ENCODE assay signal across 8 mouse cellular contexts in the genomic region with DNA sequence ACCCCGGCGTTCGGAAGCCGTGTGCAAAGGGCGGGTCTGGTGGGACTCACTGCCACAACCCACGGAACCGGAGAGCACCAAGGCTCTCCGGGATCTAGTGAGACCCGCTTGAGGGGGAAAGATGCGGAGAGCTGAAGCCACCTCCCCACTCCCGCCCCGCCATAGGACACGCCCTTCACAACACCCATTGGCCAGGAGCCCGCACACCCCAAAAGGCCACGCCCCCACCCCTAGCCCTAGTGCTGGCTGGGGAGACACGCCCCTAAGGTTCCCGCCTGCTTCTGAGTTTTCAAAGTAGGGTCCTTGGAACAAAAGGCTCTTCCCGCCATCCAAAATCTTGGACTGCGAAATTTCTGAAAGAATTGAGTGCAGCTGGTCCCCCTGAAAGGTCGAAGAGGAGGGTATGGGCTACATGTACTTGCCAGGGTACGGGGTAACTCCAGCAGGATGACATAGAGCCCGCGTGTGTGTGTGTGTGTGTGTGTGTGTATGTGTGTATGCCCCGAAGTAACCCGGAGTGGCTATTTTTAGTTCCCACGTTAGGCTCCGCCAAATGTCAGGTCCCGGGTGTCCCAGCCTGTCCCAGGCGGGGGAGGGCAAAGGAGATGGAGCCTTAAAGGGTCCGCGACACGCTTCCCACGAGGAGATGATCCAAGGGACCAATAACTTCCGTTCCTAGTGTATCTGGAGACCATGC. TPM values are rescaled to one million over a fixed set of nuclear protein-coding genes. Genes with fewer than 3 reads are reported as not detected.
A peak's percentile ranks its signal among the peaks of the same experiment; 100 is the strongest.
DNase-seq lines count a peak whose midpoint lies in the region; ATAC-seq and TF ChIP-seq lines count a peak whose summit lies in the region.

A gene (minus strand): TSS at position 123 of the 697 bp plus-strand sequence.

- H3K4me2 ChIP-seq in hindbrain, embryonic 11.5 days (replicated peaks; ENCODE audit: low read depth, low read length): peak within 1 kb of the TSS; percentile 61

- peak within 1 kb of the TSS; percentile 56 for H3K9ac ChIP-seq in hindbrain, embryonic 11.5 days (ENCODE audit: low read depth, low read length)

- H3K36me3 ChIP-seq in hindbrain, embryonic 11.5 days (ENCODE audit: control insufficient read depth, insufficient read depth, low read length): no peaks in the 10 kb centered on the region
- H3K36me3 ChIP-seq in macrophage (ENCODE audit: inconsistent target): no peaks in the 10 kb centered on the region

- no peak for TF ChIP-seq CTCF in cerebellum, adult 2 months (IDR thresholded peaks at IDR 0.05; ENCODE audit: borderline replicate concordance, insufficient read depth, low read depth, low read length)

- H3K27ac ChIP-seq in cerebellum, adult 2 months (ENCODE audit: insufficient read depth, low read length): no peak within 1 kb of the TSS
- peak within 1 kb of the TSS; percentile 75 for H3K27ac ChIP-seq in hindbrain, embryonic 11.5 days (ENCODE audit: low read depth, low read length)
- H3K27ac ChIP-seq in macrophage: no peak within 1 kb of the TSS

- H3K9me3 ChIP-seq in hindbrain, embryonic 11.5 days (ENCODE audit: control insufficient read depth, low read length): no peaks in the 10 kb centered on the region

- under 1% methylated on average over 34 of the region's 34 CpGs for WGBS in cerebellum, adult 2 months
- WGBS in hindbrain, embryonic 11.5 days: under 1% methylated on average over 34 of the region's 34 CpGs
- WGBS in macrophage (ENCODE audit: missing documents): 2% methylated on average over 29 of the region's 34 CpGs

- no peaks in the 10 kb centered on the region for H3K4me1 ChIP-seq in cerebellum, adult 2 months (ENCODE audit: control insufficient read depth, insufficient read depth, low read length)
- H3K4me1 ChIP-seq in hindbrain, embryonic 11.5 days (replicated peaks; ENCODE audit: control insufficient read depth, insufficient read depth, low read length): peaks cover 6% of the 10 kb centered on the region; the same call in 1 of the 2 replicates

- no peaks in the 10 kb centered on the region for H3K79me2 ChIP-seq in macrophage (ENCODE audit: inconsistent target)

- ATAC-seq in hindbrain, embryonic 11.5 days (ENCODE audit: low FRiP score): peak; percentile 95

- DNase-seq in T-cell, adult 2 months (ENCODE audit: low spot score): peak; percentile 79
- DNase-seq in cerebellum, adult 2 months: peak; percentile 54 to 57
- peak; percentile 96 for DNase-seq in forelimb bud, embryonic 11.5 days (ENCODE audit: low read depth, low spot score)
- DNase-seq in hindbrain, embryonic 11.5 days (ENCODE audit: low spot score): peak; percentile 96
- DNase-seq in layer of hippocampus, postnatal 14 days (ENCODE audit: low spot score in 2 of 2): peak; percentile 62 to 77
- peak; percentile 73 for DNase-seq in right cerebral cortex, postnatal 14 days
- peak; percentile 93 to 96 for DNase-seq in urinary bladder, postnatal 4 days (ENCODE audit: low spot score in 2 of 2)

- peaks cover 2% of the 10 kb centered on the region; the same call in 1 of the 2 replicates for H3K27me3 ChIP-seq in cerebellum, adult 2 months (ENCODE audit: control insufficient read depth, insufficient read depth, low read length)
- no peaks in the 10 kb centered on the region for H3K27me3 ChIP-seq in hindbrain, embryonic 11.5 days (ENCODE audit: control insufficient read depth, insufficient read depth, low read length)

- TF ChIP-seq POLR2A in cerebellum, adult 2 months (IDR thresholded peaks at IDR 0.05; ENCODE audit: borderline replicate concordance, insufficient read depth, low read length): no peak

- peak within 1 kb of the TSS; percentile 27 for H3K4me3 ChIP-seq in cerebellum, adult 2 months (replicated peaks; ENCODE audit: insufficient read depth, low read depth, low read length)
- peak within 1 kb of the TSS; percentile 47 for H3K4me3 ChIP-seq in hindbrain, embryonic 11.5 days (ENCODE audit: low read depth, low read length)
- H3K4me3 ChIP-seq in macrophage (ENCODE audit: inconsistent target): peak within 1 kb of the TSS; percentile 1; the same call in 1 of the 2 replicates

RNA-seq across cellular contexts. Expression of the gene that starts here (rescaled TPM):
- 5.9 and 7.2 TPM in 2 replicates for polyA plus RNA-seq in cerebellum, adult 2 months (2012; rRNA removed)
- polyA plus RNA-seq in hindbrain, embryonic 11.5 days (2014; fragmentation: Nextera tagmentation; extraction: Ambion mirVana): 7.9 and 9.6 TPM in 2 replicates
- 1 to 10 TPM; 1.8 to 3.6 TPM for total RNA-seq in layer of hippocampus, postnatal 14 days (2021)
- under 1 TPM in 3 of 26 experiments, not detected in 23; 0.45 to 0.74 (median 0.49) TPM for total RNA-seq in macrophage (2018; cell fraction: chromatin; rRNA removed)
- total RNA-seq in macrophage (2018; cell fraction: cytosol; rRNA removed): under 1 TPM in 14 of 26 experiments, not detected in 12; 0.05 to 0.30 (median 0.11) TPM
- under 1 TPM in 1 of 26 experiments, not detected in 25; 0.20 TPM for total RNA-seq in macrophage (2018; cell fraction: nucleus; rRNA removed)
- 0.13 to 0.50 TPM in 2 of 3 replicates, not detected in the other for polyA plus RNA-seq in macrophage (2018)
